Mouse (Mus musculus) v-Abl transformed pro-B cells (cell line): ENCODE results near the gene Prok2.

Source experiments
- in situ Hi-C, 2 experiments: fragments of 400-800 bp; cut with MboI; formaldehyde crosslinking; loops; one replicate each; pipeline ENCODE4 v1.15.1; 2025; ENCODE audit not compliant: unreplicated experiment in 2 of 2

Prok2 gene

DNA sequence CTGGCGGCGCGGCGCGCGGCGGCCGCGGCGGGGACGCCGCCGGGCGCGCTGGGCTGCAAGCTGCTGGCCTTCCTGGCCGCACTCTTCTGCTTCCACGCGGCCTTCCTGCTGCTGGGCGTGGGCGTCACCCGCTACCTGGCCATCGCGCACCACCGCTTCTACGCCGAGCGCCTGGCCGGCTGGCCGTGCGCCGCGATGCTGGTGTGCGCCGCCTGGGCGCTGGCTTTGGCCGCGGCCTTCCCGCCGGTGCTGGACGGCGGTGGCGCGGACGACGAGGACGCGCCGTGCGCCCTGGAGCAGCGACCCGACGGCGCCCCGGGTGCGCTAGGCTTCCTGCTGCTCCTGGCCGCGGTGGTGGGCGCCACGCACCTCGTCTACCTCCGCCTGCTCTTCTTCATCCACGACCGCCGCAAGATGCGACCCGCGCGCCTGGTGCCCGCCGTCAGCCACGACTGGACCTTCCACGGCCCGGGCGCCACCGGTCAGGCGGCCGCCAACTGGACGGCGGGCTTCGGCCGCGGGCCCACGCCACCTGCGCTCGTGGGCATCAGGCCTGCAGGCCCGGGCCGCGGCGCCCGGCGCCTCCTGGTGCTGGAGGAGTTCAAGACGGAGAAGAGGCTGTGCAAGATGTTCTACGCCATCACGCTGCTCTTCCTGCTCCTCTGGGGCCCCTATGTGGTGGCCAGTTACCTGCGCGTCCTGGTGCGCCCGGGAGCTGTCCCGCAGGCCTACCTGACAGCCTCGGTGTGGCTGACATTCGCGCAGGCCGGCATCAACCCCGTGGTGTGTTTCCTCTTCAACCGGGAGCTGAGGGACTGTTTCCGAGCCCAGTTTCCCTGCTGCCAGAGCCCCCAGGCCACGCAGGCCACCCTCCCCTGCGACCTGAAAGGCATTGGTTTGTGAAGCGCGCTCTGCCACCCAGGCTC lies 33.0 kb downstream of the Prok2 start:
- in situ Hi-C loops: loop anchor here in 1 of 2 experiments (25.0 kb wide), 1 partner anchor 1581 kb away; no protein-coding TSS in a partner anchor

DNA sequence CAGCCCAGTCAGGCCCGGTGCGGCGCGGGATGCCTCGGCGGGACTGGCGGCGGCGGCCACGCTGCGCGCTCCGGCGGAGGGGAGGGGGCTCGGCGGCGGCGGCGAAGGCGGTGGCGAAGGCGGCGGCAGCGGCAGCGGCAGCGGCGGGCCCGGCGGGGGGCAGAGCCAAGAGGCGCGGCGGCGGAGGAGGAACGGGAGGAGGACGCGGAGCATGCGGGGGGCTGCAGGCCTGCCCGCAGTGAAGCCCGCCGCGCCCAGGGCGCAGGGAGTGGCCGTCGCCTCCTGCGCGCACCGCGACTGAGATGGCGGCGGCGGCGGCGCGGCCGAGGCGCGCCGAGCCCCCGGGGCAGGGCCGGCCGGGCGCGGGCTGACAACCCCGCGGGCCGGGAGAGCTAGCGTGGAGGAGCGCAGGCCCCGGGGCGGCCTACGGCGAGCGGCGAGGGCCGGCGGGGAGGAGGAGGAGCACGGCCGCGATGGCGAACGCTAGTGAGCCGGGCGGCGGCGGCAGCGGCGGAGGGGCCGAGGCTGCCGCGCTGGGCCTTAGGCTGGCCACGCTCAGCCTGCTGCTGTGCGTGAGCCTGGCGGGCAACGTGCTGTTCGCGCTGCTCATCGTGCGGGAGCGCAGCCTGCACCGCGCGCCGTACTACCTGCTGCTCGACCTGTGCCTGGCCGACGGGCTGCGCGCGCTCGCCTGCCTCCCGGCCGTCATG lies 33.8 kb downstream of the Prok2 start, which contains the start of gene Gpr27:
Gene Gpr27 (plus strand): TSS at position 474 of the 710 bp plus-strand sequence.
- in situ Hi-C loops: loop anchor here in 1 of 2 experiments (25.0 kb wide), 1 partner anchor 1580 kb away; no protein-coding TSS in a partner anchor

DNA sequence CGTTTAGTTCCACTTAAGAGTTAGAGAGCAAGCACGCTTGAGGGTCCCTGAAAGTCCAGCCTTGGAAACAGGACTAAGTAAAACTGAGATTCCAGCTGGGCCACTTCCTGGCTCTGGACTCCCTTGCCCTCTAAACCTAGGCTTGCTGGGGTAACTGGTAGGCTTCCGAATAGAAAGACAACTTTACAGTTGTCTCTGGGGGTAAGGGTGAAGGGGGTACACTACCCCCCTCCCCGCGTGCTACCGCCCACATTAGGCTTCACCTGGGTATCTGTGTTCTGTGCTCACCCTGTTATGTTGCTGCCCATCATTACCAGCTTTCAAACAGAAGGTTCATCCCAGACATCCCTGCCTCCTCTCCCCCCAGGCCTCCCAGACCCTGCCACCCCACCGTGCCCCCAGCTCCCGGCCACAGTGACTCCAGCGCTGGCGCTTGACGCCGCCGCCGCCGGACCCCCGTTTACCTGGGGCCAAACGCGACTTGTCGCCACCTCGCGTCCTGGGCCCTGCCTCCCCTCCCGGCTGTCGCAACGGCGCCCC lies 34.5 kb downstream of the Prok2 start:
- in situ Hi-C loops: loop anchor here in 1 of 2 experiments (25.0 kb wide), 1 partner anchor 1579 kb away; no protein-coding TSS in a partner anchor

DNA sequence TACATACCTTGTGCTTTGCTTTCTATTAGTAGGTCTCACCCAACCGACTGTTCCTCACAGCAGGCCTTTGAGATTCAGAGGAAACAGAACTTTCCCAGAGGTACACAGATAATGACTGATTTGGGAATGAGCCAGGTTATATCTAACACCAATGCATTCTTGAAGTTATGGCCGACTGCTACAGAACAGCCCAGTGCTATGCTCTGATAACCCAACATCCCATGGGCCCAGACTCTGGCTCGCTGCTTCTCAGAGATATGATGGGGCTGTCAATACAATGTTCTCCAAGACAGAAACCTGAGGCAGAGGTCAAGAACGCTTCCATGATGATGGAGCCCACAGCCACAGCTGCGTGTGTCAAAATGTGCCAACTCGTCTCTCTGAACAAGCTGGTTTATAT lies 37.7 kb downstream of the Prok2 start:
- in situ Hi-C loops: loop anchor here in 1 of 2 experiments (25.0 kb wide), 1 partner anchor 1576 kb away; no protein-coding TSS in a partner anchor

DNA sequence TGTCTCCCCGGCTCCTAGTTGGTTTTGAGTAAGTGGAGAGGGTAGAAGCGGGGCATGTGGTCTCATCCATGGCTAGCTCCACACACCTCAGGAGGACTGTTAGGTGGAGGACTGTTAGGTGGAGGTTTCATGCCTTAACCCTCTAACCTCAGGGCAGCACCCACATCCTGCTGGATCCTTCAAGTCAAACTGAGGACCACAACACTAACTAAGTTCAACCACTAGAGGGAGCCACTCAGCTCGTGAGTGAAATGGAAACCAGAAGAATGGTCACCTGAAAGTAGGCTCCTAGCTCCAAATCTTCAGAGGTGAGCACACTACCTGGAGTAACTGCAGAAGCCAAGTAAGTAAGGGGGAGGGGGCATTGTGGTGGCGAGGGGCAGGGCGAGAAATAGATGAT lies 41.3 kb downstream of the Prok2 start:
- in situ Hi-C loops: loop anchor here in 1 of 2 experiments (25.0 kb wide), 1 partner anchor 1573 kb away; no protein-coding TSS in a partner anchor

DNA sequence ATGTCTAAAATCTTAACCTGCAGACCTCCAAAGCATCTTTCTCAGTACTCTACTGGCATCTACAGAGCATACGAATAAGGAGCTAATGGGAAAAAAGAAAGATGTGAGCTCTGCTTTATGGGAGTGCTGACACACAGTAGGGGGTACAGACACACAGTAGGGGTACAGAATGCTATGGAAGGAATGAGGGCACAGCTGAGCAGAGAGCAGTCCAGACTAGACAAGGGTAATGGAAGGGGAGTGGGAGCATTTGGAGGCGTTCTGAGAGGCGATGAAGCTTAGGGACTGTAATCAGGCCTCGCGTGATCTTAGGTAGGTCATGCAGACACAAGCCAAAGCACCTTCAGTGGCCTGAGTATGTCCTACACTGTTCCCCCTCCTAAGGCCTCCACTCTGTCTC lies 42.2 kb downstream of the Prok2 start:
- in situ Hi-C loops: loop anchor here in 1 of 2 experiments (25.0 kb wide), 1 partner anchor 1572 kb away; no protein-coding TSS in a partner anchor

DNA sequence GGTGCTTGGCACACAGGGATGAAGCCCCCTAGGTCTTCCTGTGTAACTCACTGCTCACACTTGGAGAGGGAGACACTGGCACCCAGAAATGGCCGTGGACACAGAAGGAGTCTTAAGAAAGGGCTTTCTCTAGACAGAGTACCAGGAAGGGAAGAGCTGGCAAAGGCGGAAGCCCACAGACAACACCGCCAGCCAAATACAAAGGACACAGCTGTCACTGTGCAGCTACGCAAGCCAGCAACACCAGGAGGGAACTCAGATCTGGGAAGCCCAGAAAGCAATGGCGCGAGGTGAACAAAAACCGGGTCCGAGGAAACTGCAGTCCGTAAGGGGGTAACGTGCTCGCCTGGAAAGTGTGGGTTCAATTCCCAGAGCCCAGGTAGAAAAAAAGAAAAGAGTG lies 48.1 kb downstream of the Prok2 start:
- in situ Hi-C loops: loop anchor here in 1 of 2 experiments (10.0 to 25.0 kb wide), 2 partner anchors 1153 to 1566 kb away; no protein-coding TSS in a partner anchor

DNA sequence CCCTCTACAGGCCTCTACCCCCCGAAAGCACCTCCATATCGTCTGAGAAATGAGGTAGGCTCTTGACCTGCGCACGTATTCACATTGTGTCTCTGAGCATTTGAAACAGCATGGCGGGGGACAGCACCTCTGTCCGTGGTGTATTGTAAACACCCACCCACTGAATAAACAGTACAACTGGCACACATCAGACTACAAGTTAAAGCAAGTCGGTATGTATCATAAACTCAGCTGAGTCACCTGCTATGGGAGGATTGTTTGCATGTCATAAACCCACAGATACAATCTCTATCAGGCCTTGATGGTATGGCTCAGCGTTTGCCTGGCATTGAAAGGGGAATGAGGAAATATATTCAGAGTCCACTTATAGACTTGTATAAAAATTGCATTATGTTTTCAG lies 48.9 kb downstream of the Prok2 start:
- in situ Hi-C loops: loop anchor here in 1 of 2 experiments (10.0 to 25.0 kb wide), 2 partner anchors 1153 to 1565 kb away; no protein-coding TSS in a partner anchor

DNA sequence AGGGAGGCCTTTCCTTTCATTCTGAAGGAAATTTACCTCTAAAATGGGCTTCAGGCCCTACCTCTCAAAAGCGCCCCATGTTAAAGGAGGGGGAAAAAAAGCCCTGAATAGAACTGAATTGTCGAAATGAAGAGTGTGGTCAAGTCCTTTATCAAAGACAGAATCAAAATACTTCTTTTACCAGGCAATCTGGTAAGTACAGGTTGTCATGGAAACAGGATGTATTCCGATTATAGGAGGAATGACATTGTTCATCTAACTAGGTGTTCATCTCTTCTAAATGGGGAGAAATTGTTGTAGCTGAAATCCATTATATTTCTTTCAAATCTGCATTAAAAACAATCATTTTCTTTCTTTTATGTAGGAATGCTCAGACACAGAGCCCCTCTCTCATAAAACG lies 51.7 kb downstream of the Prok2 start:
- in situ Hi-C loops: loop anchor here (10.0 to 25.0 kb wide), 3 partner anchors 613 to 1163 kb away; partner anchors contain the start of genes Ppp4r2 (in 2 of the 2) and Rybp (in 2 of the 2)

DNA sequence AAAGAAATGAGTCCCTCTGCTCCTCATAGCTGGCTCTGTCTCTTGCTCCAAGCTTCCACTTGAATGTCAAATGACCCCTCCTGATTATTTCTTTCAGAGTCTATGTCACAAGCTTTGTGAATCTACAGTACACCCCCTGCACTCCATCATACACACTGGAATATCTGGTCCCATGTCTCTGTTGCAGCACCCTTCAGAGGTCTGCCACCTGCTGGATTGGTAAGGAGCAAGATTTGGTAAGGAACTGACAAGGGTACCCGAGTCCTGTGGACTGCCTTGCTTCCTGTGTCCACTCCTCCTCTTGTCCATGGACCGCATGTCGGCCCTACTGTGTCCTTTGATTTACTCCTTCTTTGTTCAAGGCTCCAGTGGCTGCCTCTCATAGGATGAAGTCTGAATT lies 54.4 kb downstream of the Prok2 start:
- in situ Hi-C loops: loop anchor here (10.0 to 25.0 kb wide), 3 partner anchors 616 to 1166 kb away; partner anchors contain the start of genes Ppp4r2 (in 2 of the 2) and Rybp (in 2 of the 2)

DNA sequence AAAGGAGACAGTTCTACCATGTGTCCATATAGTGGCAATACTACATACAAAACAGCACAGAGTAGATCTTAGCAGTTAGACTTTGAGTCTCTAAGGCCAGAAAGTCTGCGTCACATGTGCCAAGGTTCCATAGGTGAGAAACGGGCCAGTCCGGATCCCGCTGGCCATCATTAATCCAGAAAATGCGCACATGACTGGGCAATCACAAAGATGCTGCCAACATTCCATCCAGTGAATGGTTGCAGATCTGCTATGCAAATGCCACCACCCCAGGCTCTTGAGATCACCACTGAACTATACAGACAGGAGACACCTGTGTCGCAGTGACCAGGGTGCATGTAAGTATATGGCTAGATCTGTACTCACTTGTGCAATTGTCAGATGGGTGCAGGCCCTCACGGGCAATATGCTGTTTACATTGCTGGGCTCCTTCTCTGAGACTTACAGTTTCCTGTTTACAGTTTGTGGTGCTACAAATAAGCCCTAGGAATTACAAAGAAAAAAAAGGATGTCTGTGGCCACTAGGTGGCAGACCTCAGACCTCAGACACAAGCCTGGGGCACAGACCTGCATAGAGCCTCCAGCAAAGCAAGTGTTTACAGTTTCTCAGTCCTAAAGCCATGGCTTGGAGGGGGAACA lies 55.6 kb downstream of the Prok2 start:
- in situ Hi-C loops: loop anchor here (10.0 to 25.0 kb wide), 3 partner anchors 617 to 1167 kb away; partner anchors contain the start of genes Ppp4r2 (in 2 of the 2) and Rybp (in 2 of the 2)

DNA sequence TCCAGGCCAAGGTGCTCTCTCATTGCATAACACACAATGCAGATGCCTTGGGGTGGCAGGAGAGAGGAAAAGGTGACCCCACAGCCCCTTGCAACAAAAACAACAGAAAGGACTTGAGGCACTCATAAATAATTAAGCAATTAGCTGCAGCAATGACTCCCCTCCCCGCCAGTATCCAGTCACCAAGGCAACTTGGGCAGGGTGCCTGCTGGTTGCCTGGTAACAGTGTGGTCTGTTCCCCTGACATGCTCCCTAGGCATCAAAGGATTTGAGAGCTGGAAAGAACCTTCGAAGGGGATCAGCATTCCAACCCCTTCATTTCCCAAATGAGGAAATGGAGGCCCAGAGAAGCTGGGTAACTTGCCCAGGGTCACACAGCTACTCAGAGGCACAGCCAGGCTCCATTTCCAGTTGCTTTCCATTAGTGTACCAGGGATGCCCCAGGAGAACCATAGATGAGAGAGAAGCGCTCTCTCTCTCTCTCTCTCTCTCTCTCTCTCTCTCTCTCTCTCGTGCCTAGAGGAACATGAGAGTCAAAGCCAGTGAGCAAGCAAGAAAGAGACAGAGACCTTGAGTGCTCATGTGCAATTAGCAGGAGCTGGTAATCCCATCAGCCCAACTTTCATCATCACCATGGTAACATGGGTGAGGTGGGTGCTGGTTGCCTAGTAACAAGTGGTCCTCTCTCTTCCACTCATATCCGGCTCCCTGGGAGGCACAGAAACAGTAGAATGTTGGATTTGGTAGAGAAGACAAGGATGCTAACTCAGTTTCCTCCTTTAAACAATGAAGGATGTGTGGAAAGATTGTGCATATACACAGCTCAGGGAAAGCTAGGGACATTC lies 56.5 kb downstream of the Prok2 start:
- in situ Hi-C loops: loop anchor here (10.0 to 25.0 kb wide), 3 partner anchors 618 to 1168 kb away; partner anchors contain the start of genes Ppp4r2 (in 2 of the 2) and Rybp (in 2 of the 2)

DNA sequence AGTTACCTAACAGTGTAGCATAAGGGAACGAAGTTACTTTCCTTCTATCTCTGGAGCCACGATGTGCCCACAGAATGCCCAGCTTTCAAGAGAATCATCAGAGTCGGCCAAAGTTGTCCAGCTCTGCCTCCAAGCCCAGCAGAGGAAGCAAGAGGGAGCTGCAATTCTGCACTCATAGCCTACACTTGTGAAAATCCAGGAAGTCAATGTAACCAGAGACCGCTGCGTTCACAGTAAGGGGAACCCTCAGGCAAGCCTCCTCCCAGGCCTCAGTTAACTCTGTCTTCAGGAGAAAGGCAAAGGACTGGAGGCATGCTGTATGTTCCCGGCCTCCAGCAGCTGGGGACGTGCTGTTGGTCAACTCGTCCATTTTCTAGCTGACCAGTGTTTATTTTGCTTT lies 58.9 kb downstream of the Prok2 start:
- in situ Hi-C loops: loop anchor here (25.0 kb wide), 2 partner anchors 620 to 1170 kb away; partner anchors contain the start of genes Ppp4r2 (in 2 of the 2) and Rybp (in 2 of the 2)

DNA sequence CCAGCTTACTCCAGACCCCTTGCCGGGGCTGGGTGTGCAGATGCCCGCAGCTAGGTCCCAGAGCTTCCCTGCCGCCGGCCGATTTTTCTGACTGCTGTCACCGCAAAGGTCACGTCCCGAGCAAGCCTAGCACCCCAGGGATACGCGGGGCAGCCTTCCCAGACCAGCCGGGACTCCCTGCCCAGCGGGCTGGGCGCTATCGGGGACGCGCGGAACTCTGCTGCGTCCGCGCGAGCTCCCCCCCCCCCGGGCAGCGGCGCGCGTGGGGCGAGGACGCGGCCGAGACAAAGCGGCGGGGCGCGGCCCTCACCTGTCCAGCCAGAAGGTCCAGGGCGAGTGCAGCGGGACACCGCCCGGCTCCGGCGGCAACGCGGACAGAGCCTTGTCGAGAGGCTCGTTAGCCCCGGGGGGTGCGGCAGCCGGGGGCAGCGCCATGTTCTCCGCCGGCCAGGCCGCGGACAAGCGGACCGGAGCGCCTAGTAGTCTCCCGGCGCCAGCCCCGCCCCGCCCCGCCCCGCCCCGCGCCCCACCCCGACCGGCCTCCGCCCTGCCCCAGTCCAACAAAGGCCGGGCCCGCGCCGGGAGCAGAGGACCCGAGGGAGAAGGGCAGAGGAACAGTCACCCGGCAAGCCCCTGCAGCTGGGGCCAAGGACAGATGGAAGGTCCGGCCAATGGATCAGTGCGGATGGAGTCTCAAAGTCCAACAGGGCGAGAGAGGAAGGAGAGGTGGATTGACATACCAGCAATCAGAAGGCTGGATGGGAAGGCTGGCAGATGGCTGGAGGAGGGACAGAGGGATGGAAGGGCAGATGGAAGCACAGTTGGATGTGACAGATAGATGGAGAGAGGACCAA lies 59.6 kb downstream of the Prok2 start, which contains the start of the genes Eif4e3 and Gm20696:
Gene Eif4e3 (minus strand): TSS at position 454 of the 854 bp plus-strand sequence.
Gene Gm20696 (minus strand): TSS at position 480 of the 854 bp plus-strand sequence.
- in situ Hi-C loops: loop anchor here (25.0 kb wide), 2 partner anchors 621 to 1171 kb away; partner anchors contain the start of genes Ppp4r2 (in 2 of the 2) and Rybp (in 2 of the 2)

DNA sequence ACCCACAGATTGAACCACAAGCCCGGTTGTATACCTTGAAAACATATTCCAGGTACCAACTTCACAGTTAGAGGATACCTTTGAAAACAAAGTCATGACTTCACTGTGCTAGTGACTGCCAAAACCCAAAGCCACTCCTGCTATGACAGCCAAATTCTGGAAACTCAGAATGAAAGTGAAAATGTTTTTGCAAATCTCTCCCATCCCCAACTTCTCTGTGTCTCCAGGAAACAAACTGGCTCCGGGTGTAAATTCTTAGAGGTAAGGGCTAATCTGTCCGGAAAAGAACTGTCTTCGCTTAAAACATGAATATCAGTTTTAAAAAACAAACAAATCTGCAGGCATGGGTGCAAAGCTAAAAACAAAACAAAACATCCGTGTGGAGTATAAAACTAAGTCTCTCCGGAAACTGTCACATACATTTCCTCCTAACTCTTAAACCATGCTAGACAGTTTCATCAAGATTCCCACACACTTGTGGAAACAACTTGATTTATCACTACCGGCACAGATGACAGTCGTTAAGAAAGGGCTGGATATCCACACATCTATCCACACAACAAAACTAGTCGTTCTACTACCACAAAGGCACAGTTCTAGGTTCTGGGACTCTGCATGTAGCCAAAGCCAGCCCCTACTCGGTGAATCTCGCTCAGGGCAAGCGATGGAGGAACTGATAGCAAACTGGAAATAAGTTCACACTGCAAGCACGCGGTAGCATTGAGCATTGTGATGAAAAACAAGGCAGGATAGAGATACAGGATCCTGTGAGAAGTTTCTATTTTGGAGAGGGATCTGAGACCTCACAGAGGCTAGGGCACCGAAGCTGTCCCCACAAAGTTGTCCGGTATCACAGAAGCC lies 60.5 kb downstream of the Prok2 start:
- in situ Hi-C loops: loop anchor here (25.0 kb wide), 2 partner anchors 622 to 1172 kb away; partner anchors contain the start of genes Ppp4r2 (in 2 of the 2) and Rybp (in 2 of the 2)

DNA sequence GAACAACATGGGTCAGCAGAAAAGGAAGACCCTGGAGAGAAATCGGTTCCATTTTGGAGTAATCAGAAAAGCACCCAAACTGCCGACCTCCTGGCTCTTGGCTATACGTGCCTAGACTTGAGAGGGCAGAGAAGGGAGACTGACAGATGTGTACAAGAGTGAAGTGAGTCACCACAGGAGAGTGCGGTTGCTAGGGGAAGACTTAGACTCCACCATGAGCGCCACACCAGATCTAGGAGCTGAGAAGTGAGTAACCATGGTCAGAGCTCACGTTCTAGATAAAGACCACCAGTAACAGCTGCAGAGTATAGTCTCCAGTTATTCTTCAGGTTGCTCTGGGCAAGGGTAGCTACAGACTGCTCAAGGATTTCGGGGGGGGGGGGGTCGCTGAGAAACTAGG lies 63.0 kb downstream of the Prok2 start:
- in situ Hi-C loops: loop anchor here (25.0 kb wide), 2 partner anchors 624 to 1174 kb away; partner anchors contain the start of genes Ppp4r2 (in 2 of the 2) and Rybp (in 2 of the 2)
